Mouse (Mus musculus) limb, embryonic 14.5 days (tissue): ENCODE measurements around the gene Mrps15. TPM values are rescaled to one million over a fixed set of nuclear protein-coding genes. Genes with fewer than 3 reads are reported as not detected.
"Not testable (repeated sequence)": the region's sequence is repeated elsewhere in the genome, so short reads cannot be mapped to it uniquely, and the experiment has no call there.

Source experiments
- ATAC-seq: fragments of 200-750 bp; cut with Nextera tagmentation; 2 replicates; pipeline ENCODE4 v1.8.0; 2017; ENCODE audit warnings: low read depth, moderate number of reproducible peaks, moderate TSS enrichment; ENCODE audit not compliant: low FRiP score
- DNase-seq: peaks from one replicate; pipeline ENCODE4 v3.0.0-alpha.2; 2015; ENCODE audit warnings: low spot score
- H3K27ac ChIP-seq: fragments of 300-500 bp; sonication (generic); replicated peaks from 2 replicates; pipeline ENCODE4 v1.5.1; 2014; ENCODE audit warnings: low read depth, mild to moderate bottlenecking, low read length, moderate library complexity, mixed read lengths
- H3K27me3 ChIP-seq: fragments of 300-500 bp; sonication (generic); 2 replicates; pipeline ENCODE4 v1.6.1; 2014; ENCODE audit warnings: low read length, mixed read lengths; ENCODE audit not compliant: control insufficient read depth, insufficient read depth
- H3K36me3 ChIP-seq: fragments of 300-500 bp; sonication (generic); 2 replicates; pipeline ENCODE4 v1.6.1; 2014; ENCODE audit warnings: mild to moderate bottlenecking, low read length, moderate library complexity, mixed read lengths; ENCODE audit not compliant: control insufficient read depth, insufficient read depth
- H3K4me1 ChIP-seq: fragments of 300-500 bp; sonication (generic); 2 replicates; pipeline ENCODE4 v1.6.1; 2014; ENCODE audit warnings: antibody characterized with exemption, low read length, mixed read lengths; ENCODE audit not compliant: control insufficient read depth, insufficient read depth
- H3K4me2 ChIP-seq: fragments of 300-500 bp; sonication (generic); replicated peaks from 2 replicates; pipeline ENCODE4 v1.6.1; 2014; ENCODE audit warnings: low read depth, mild to moderate bottlenecking, low read length, moderate library complexity; ENCODE audit not compliant: severe bottlenecking
- H3K4me3 ChIP-seq: fragments of 300-500 bp; sonication (generic); replicated peaks from 2 replicates; pipeline ENCODE4 v1.5.1; 2014; ENCODE audit warnings: low read length
- H3K9ac ChIP-seq: fragments of 300-500 bp; sonication (generic); 2 replicates; pipeline ENCODE4 v1.6.1; 2014; ENCODE audit warnings: mild to moderate bottlenecking, low read depth, low read length, moderate library complexity; ENCODE audit not compliant: severe bottlenecking
- H3K9me3 ChIP-seq: fragments of 300-500 bp; sonication (generic); 2 replicates; pipeline ENCODE4 v1.6.1; 2016; ENCODE audit warnings: low read length; ENCODE audit not compliant: control insufficient read depth
- POLR2A ChIP-seq: fragments of 200-500 bp; IDR thresholded peaks from 2 replicates; pipeline ENCODE4 v1.8.0; 2012; ENCODE audit warnings: inconsistent platforms, mild to moderate bottlenecking, moderate library complexity, borderline replicate concordance; ENCODE audit not compliant: insufficient read depth, insufficient read length; ENCODE audit errors: extremely low read depth
- WGBS: fragments of 180-500 bp; shearing (Covaris S2); extraction: QIAGEN DNeasy Blood & Tissue Kit; methylation state at CpG from one replicate; pipeline ENCODE4 v1.1.7; 2014; 5-methylcytosine and 5-hydroxymethylcytosine counted together
- polyA plus RNA-seq, 2 experiments: library from polyadenylated mRNA; depleted of rRNA in 1 of 2; stranded (reverse) in 1 of 2; unstranded in 1 of 2; fragments of >200 nt; fragmentation: Nextera tagmentation in 1 of 2; extraction: Ambion mirVana in 1 of 2; gene quantifications; 2 replicates each; pipeline versions ENCODE4 v1.2.1 to v1.2.3; 2012 to 2014

The Mrps15 gene
- polyA plus RNA-seq, 2 experiments: 83.5 to 140 TPM

- no peak overlapping the region for H3K9ac ChIP-seq
- no peak overlapping the region for H3K4me2 ChIP-seq
- H3K4me3 ChIP-seq: no peak overlapping the region
- DNase-seq: no peak
- H3K27ac ChIP-seq: no peak overlapping the region
- whole genome bisulfite sequencing: 81% methylated on average over 8 of the region's 8 CpGs
- no peak for ATAC-seq
- TF ChIP-seq POLR2A: no peak
- H3K4me1 ChIP-seq: no peaks in the 10 kb centered on the region
- no peaks in the 10 kb centered on the region for H3K27me3 ChIP-seq
- no peaks in the 10 kb centered on the region for H3K9me3 ChIP-seq
- H3K36me3 ChIP-seq: no peaks in the 10 kb centered on the region
Measured at GRCm38 (mm10) chr4:126091873-126092272, 45.1 kb downstream of the Mrps15 start.

- not testable (repeated sequence) for H3K4me1 ChIP-seq, H3K36me3 ChIP-seq, DNase-seq, H3K27me3 ChIP-seq, ATAC-seq, H3K27ac ChIP-seq, H3K9me3 ChIP-seq
- H3K4me2 ChIP-seq: peak overlapping the region; percentile 62; the same call in 1 of the 2 replicates
- 55% methylated on average over 14 of the region's 14 CpGs for WGBS
- peak overlapping the region; percentile 56 for H3K4me3 ChIP-seq
- H3K9ac ChIP-seq: 0 out of 2 replicates have a peak overlapping the region, but pooled peaks have one; percentile 64
Measured at GRCm38 (mm10) chr4:126095622-126096430, 49.1 kb downstream of the Mrps15 start.

- 0 out of 2 replicates have a peak, but pooled peaks have one; percentile 33 for TF ChIP-seq POLR2A
- DNase-seq: peak; percentile 98
- Histone ChIP-seq H3K9ac (peak within 1 kb of the TSS; percentile 64), H3K27ac (peak within 1 kb of the TSS; percentile 49), H3K4me2 (peak within 1 kb of the TSS; percentile 62), H3K36me3 (peaks cover 6% of the 10 kb centered on the region; the same call in 1 of the 2 replicates), H3K4me1 (no peaks in the 10 kb centered on the region), H3K4me3 (peak within 1 kb of the TSS; percentile 56), H3K9me3 (no peaks in the 10 kb centered on the region), H3K27me3 (no peaks in the 10 kb centered on the region)
- peak; percentile 97 for ATAC-seq
- WGBS: 4% methylated on average over 37 of the region's 37 CpGs
Measured at GRCm38 (mm10) chr4:126096464-126097111, 49.9 kb downstream of the Mrps15 start, which contains the start of gene Lsm10. Gene Lsm10 (plus strand): TSS chr4:126096623.

GRCm38 (mm10) chr4:126097711-126098253 lies 51.1 kb downstream of the Mrps15 start:
- Histone ChIP-seq H3K36me3 (peaks cover 6% of the 10 kb centered on the region; the same call in 1 of the 2 replicates), H3K9ac (no peak overlapping the region), H3K27me3 (no peaks in the 10 kb centered on the region), H3K4me1 (peaks cover 4% of the 10 kb centered on the region; the same call in 1 of the 2 replicates), H3K27ac (no peak overlapping the region), H3K4me3 (no peak overlapping the region), H3K9me3 (no peaks in the 10 kb centered on the region), H3K4me2 (no peak overlapping the region)
- WGBS: 90% methylated on average over 20 of the region's 20 CpGs
- ATAC-seq (no peak), DNase-seq (no peak)
- no peak for TF ChIP-seq POLR2A

- no peak overlapping the region for H3K4me3 ChIP-seq
- H3K36me3 ChIP-seq: peaks cover 6% of the 10 kb centered on the region; the same call in 1 of the 2 replicates
- no peak for TF ChIP-seq POLR2A
- DNase-seq: no peak
- H3K27me3 ChIP-seq: no peaks in the 10 kb centered on the region
- no peaks in the 10 kb centered on the region for H3K9me3 ChIP-seq
- H3K4me1 ChIP-seq: peaks cover 8% of the 10 kb centered on the region
- H3K9ac ChIP-seq: no peak overlapping the region
- H3K4me2 ChIP-seq: no peak overlapping the region
- ATAC-seq: no peak
- 88% methylated on average over 3 of the region's 3 CpGs for WGBS
- no peak overlapping the region for H3K27ac ChIP-seq
Measured at GRCm38 (mm10) chr4:126099365-126099764, 52.6 kb downstream of the Mrps15 start.
